Mouse (Mus musculus) retina, embryonic 14.5 days (tissue): ENCODE measurements around the gene Carnmt1.

Experiments
- DNase-seq: peaks from one replicate; pipeline ENCODE4 v3.0.0-alpha.2; 2015; ENCODE audit warnings: low spot score

Gene Carnmt1

GRCm38 (mm10) chr19:18654330-18654729 lies 16.2 kb upstream of the Carnmt1 start:
- no peak for DNase-seq

- no peak for DNase-seq
These were observed 15.6 kb upstream of the Carnmt1 start for GRCm38 (mm10) chr19:18654984-18655383.

GRCm38 (mm10) chr19:18655999-18656398 lies 14.6 kb upstream of the Carnmt1 start:
- no peak for DNase-seq

GRCm38 (mm10) chr19:18658473-18658872 lies 12.1 kb upstream of the Carnmt1 start:
- no peak for DNase-seq

- DNase-seq, result no peak
These were observed 11.2 kb upstream of the Carnmt1 start for GRCm38 (mm10) chr19:18659349-18659748.

- DNase-seq, result no peak
These were observed 10.1 kb upstream of the Carnmt1 start for GRCm38 (mm10) chr19:18660466-18660865.

GRCm38 (mm10) chr19:18661683-18662082 lies 8.9 kb upstream of the Carnmt1 start:
- DNase-seq, result no peak

GRCm38 (mm10) chr19:18663904-18664303 lies 6.7 kb upstream of the Carnmt1 start:
- no peak for DNase-seq

- DNase-seq, result peak; percentile 79
These were observed 3.6 kb upstream of the Carnmt1 start for GRCm38 (mm10) chr19:18666966-18667365.

GRCm38 (mm10) chr19:18669551-18669950 lies 1.0 kb upstream of the Carnmt1 start:
- peak; percentile 67 for DNase-seq

GRCm38 (mm10) chr19:18671056-18671741 lies 635 bp downstream of the Carnmt1 start:
- DNase-seq, result peak; percentile 46

GRCm38 (mm10) chr19:18672498-18672897 lies 1.9 kb downstream of the Carnmt1 start:
- DNase-seq, result no peak

GRCm38 (mm10) chr19:18673116-18673515 lies 2.6 kb downstream of the Carnmt1 start:
- DNase-seq, result no peak

GRCm38 (mm10) chr19:18682142-18682541 lies 11.6 kb downstream of the Carnmt1 start:
- no peak for DNase-seq

GRCm38 (mm10) chr19:18687556-18687955 lies 17.0 kb downstream of the Carnmt1 start:
- DNase-seq, result peak; percentile 76

GRCm38 (mm10) chr19:18692176-18692575 lies 21.6 kb downstream of the Carnmt1 start:
- no peak for DNase-seq

GRCm38 (mm10) chr19:18692768-18693167 lies 22.2 kb downstream of the Carnmt1 start:
- DNase-seq, result no peak

- no peak for DNase-seq
These were observed 24.6 kb downstream of the Carnmt1 start for GRCm38 (mm10) chr19:18695116-18695515.

- no peak for DNase-seq
These were observed 25.0 kb downstream of the Carnmt1 start for GRCm38 (mm10) chr19:18695552-18695951.

GRCm38 (mm10) chr19:18708101-18708500 lies 37.5 kb downstream of the Carnmt1 start:
- DNase-seq, result no peak

GRCm38 (mm10) chr19:18710903-18711302 lies 40.3 kb downstream of the Carnmt1 start:
- DNase-seq, result no peak

GRCm38 (mm10) chr19:18711589-18711988 lies 41.0 kb downstream of the Carnmt1 start:
- DNase-seq, result no peak

- no peak for DNase-seq
These were observed 41.7 kb downstream of the Carnmt1 start for GRCm38 (mm10) chr19:18712153-18712865.
